Mouse (Mus musculus) adipocyte (in vitro differentiated cells): ENCODE data around the gene Frrs1.

Experiments used
- DNase-seq: peaks from one replicate; pipeline ENCODE4 v3.0.0-alpha.2; 2016; ENCODE audit warnings: low spot score

The Frrs1 gene

GRCm38 (mm10) chr3:116848099-116848498, 11.2 kb upstream of the Frrs1 start:
- DNase-seq = no peak

DNA sequence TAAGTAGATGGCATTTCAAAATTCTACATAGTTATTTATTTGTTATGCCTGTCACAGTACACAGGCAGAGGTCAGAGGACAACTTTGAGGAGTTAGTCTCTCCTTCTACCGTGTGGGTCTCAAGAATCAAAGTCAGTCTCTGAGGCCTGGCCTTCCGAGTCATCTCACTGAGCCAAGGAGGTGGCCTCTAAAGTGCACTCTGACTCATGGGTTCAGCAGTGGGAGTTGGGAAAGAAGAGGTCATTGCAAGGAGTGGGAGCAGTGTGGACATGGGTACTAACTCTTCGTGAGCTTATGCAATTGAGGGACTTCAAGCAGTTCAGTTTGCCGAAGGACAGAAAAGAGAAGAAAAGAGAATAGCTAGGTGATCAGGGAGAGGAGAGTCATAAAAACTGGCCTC, 10.3 kb upstream of the Frrs1 start:
- peak; percentile 14 for DNase-seq

DNA sequence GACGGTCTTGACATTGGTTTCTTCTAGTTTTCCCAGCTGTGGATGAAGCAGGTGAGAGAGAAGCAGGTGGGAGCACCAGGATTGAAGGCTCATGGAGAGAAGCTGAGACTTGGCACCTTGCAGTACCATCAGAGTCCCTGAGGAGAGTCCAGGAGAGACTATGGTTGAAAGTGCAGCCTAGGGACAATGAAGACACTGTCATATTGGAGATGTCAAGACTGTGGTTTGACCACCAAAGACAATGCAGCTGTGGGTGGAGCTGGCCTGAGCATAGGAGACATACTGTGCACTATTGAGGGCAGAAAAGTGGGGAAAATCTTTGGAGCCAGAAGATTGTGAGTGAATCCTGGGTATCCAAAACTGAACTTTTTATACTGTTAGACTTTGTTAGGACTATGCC, 8.9 kb upstream of the Frrs1 start:
- DNase-seq = no peak

DNA sequence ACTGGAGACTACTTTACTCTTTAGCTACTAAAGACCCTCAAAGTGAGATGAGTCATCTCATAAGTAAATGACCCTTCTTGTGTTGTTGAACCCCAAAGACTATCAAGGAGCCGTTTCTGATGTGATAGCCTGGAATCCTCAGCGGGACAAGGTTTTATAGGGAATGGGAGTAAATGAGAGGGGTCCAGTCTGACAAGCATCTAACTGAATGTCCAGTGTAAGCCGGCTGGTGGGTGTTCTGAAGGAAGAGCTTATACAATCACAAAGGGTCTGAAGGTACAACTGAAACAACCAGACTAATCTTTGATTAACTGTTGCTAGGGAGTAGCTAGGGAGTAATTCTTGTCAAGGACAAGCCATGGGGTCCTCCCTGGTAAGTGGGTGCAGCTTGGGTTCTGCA, 6.8 kb upstream of the Frrs1 start:
- DNase-seq = no peak

DNA sequence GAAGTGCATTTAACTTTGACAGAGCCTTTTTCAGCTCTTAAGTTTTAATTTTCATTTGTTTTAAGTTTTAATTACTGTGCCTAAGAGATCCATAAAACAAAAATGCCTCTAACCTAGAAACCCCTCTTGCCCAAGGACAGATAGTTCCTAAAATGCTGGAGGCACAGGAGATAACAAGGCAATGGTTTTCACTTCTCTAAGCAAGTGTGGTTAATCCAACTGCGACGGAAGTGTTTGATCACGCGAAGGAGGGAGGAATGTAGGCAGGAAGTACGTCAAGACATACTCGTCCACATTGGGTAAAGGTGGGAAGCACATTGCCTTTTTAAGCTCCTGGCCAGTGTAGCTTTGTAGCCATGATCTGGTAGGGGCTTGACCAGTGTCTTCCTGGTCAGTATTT, 1.7 kb upstream of the Frrs1 start:
- no peak for DNase-seq

DNA sequence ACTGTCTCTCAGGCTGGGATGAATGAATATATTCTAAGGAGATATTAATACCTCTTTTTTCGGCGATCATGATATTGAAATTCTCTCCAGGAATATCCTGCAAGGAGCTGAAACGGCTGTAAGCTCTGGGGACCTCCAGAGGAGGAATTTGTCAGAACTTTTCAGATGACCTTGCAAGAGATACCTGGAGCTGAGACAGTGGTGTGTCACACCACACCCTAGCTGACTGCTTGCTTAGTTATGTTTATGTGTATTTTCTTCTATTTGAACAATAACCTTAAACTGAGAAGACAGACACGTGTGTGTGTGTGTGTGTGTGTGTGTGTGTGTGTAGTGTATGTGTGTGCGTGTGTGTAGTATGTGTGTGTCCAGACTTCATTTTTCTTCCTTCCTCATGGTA, 488 bp downstream of the Frrs1 start:
- DNase-seq = no peak

- DNase-seq = no peak
Measured at GRCm38 (mm10) chr3:116860333-116861222, 1.3 kb downstream of the Frrs1 start.

DNA sequence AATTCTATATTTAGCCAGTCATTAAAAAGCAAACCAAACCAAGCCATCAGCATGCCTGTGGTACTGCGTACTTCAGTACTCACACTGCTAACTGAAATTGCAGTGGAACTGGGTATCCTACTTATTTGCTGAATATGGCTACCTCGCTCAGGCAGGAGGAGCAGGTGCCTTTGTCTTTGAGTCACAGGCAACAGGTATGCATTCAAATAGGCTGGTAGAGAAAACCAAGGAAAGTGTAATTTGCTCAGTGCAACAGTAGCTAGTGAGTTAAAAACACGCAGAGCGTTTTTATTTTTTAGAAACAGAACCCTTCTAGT, 1.9 kb downstream of the Frrs1 start:
- no peak for DNase-seq

- peak; percentile 46 for DNase-seq
Measured at GRCm38 (mm10) chr3:116861540-116862067, 2.3 kb downstream of the Frrs1 start.

- DNase-seq = no peak
Measured at GRCm38 (mm10) chr3:116862621-116863020, 3.4 kb downstream of the Frrs1 start.

DNA sequence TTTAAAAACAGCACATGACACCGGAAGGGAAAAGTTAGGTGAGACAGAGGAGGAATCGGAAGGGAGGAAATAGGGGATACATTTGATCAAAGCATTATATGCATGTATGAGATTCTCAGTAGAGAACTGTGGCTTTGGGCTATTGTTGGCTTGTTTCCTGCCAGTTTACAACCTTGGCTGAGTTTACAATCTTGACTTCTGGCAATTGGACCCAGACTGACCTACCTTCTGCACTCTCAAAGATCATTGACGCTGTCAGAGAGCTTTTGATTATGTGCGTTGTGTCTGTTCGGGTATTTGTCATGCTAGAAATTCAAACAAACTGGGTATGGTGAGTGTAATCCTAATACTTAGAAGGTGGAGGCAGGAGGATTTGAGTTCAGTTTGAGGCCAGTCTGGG, 5.2 kb downstream of the Frrs1 start:
- no peak for DNase-seq

GRCm38 (mm10) chr3:116865199-116865636, 6.0 kb downstream of the Frrs1 start:
- DNase-seq = no peak

GRCm38 (mm10) chr3:116870372-116870771, 11.1 kb downstream of the Frrs1 start:
- DNase-seq = no peak

DNA sequence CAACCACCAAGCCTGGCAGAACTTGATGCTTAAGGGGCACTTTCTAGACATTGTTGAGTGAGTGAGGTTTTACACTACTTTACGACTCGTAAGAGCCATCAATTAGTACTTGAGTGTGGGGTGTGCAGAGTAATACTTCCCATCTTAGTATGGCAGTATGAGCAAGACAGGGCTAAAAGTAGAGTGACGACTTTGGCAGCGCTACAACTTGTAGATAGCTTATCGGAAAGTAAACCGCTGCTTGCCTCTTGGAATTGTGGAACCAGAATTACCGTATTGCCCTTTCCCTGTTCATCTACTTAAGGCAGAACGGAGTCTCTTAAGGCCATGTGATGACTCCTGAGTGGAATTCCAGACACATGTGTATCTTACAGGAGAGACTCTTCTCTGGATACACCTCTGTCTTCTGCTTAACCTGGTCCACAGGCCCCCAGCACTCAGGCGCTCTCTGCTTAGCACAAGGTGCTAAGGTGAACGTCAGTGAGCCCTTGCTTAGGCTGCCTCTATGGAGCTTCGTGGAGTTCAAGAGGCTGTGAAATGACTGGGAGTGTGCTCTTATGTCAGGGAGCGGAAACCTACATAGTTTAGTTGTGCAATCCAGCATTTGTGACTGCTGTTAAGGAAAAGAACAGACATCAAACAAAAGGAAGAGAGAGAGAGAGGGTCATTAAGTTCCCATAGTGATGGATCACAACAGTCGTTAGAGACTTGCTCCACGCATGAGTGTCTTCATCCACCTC, 23.1 kb downstream of the Frrs1 start:
- no peak for DNase-seq

- DNase-seq = no peak
Measured at GRCm38 (mm10) chr3:116884941-116885340, 25.7 kb downstream of the Frrs1 start.

DNA sequence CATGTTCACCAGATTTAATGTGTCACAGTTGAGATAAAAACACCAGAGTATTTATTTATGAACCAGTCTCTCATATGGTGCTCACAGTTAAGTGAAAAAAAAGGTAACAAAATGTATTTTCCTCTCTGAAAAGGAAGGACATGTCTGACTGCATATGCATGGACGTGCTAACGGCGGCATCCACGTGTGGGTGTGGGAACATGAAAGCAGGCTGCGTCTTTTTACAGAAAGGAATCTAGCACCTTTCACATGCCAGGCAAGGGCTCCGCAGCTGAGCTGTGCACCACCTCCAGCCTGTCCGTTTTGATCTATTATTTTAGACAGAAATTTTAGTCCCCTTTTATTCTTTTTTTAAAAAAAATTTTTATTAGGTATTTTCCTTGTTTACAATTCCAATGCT, 30.1 kb downstream of the Frrs1 start:
- no peak for DNase-seq

GRCm38 (mm10) chr3:116890576-116890975, 31.3 kb downstream of the Frrs1 start:
- no peak for DNase-seq

DNA sequence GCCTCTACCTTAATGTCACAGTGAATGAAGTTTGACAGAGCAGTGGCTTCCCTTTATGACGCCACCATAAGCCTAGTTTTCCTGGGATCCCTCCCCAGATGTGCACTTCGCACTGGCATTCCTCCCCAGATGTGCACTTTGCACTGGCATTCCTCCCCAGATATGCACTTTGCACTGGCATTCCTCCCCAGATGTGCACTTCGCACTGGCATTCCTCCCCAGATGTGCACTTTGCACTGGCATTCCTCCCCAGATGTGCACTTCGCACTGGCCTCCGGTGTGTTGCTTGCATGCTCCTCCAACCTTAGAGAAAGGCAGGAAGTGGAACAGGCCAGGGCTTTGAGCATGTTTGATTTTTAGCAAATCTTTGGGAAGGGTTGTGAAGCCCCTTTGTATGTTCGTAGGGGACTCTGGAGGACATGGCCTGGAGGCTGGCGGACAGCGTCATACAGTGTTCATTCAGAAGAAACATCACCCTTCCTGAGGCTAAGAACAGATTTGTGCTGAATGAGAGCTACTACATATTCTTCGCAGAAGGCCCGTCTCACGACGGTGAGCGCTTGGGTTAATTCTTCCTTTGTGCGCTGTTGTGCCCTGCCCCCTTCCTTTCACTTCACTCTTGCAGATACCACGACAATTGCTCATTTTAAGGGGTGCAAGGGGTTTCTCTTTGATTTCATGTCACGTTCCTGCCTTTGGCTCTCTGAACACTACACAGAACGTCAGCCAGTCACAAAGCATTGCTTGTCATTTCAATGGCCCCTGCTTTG, 32.4 kb downstream of the Frrs1 start:
- DNase-seq = no peak

GRCm38 (mm10) chr3:116892206-116892563, 32.9 kb downstream of the Frrs1 start:
- DNase-seq = no peak

DNA sequence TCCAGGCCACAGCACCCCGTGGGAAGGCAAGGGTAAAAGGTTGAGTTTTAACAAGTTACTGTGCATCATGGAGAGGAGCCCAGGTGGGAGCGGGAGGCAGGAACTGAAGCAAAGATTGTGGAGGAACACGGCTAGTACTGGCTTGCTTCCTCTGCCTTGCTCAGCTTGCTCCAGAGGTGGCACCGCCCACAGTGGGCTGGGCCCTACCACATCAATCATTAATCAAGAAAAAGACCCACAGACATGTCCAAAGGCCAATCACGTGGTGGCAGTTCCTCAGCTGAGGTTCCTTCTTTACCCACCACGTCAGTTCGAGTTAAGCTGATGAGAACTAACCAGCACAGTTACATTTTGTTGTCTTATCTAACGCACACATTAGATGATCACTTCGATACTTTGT, 33.6 kb downstream of the Frrs1 start:
- DNase-seq = no peak

- peak; percentile 86 for DNase-seq
Measured at GRCm38 (mm10) chr3:116904158-116904557, 44.9 kb downstream of the Frrs1 start.

GRCm38 (mm10) chr3:116905898-116906297, 46.6 kb downstream of the Frrs1 start:
- peak; percentile 70 for DNase-seq

GRCm38 (mm10) chr3:116906596-116906995, 47.3 kb downstream of the Frrs1 start:
- DNase-seq = no peak
